Mouse (Mus musculus): ENCODE results near the gene Emg1. TPM values are rescaled to one million over a fixed set of nuclear protein-coding genes. Genes with fewer than 3 reads are reported as not detected.

The Emg1 gene
- polyA plus RNA-seq, 1 experiment from 2014 or later: 148 TPM

DNA sequence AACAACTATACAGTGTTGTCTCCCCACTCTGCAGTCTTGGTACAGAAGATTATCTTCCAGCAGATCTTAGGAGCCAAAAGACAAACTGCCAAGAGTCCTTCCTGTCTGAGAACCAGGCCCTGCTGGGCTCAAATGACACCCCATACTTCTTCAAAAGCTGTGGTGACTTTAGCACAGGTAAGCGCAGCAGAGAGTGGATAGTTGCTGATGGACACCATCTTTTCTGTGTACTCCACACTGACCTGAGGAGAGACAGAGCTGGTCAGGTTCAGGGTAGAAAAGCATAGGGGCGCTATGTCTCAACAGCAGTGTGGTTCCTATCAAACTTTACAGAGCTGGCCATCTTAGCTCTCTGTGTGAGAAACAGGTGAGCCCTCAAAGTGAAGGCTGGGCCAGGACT lies 7.6 kb downstream of the Emg1 start:
- Histone ChIP-seq H3K4me1 (ENCODE audit: control insufficient read depth, insufficient read depth, low read length) (no peaks in the 10 kb centered on the region), H3K4me2 (no peak overlapping the region), H3K27me3 (ENCODE audit: control insufficient read depth, insufficient read depth, low read length) (no peaks in the 10 kb centered on the region), H3K9ac (ENCODE audit: low read depth, low read length) (no peak overlapping the region), H3K4me3 (ENCODE audit: low read depth, low read length) (no peak overlapping the region), H3K36me3 (ENCODE audit: control insufficient read depth, insufficient read depth, low read length) (peaks cover 27% of the 10 kb centered on the region), H3K9me3 (replicated peaks; ENCODE audit: control insufficient read depth, low read length) (no peaks in the 10 kb centered on the region), H3K27ac (ENCODE audit: low read depth, low read length) (no peak overlapping the region)
- WGBS (ENCODE audit: insufficient replicate concordance): 95% methylated on average over 2 of the region's 2 CpGs
- no peak for ATAC-seq (replicated peaks; ENCODE audit: insufficient number of reproducible peaks, low FRiP score, low TSS enrichment)

- H3K9me3 ChIP-seq (replicated peaks; ENCODE audit: control insufficient read depth, low read length): no peaks in the 10 kb centered on the region
- H3K9ac ChIP-seq (ENCODE audit: low read depth, low read length): no peak overlapping the region
- ATAC-seq (replicated peaks; ENCODE audit: insufficient number of reproducible peaks, low FRiP score, low TSS enrichment): no peak
- H3K27me3 ChIP-seq (ENCODE audit: control insufficient read depth, insufficient read depth, low read length): no peaks in the 10 kb centered on the region
- no peak overlapping the region for H3K4me3 ChIP-seq (ENCODE audit: low read depth, low read length)
- no peak overlapping the region for H3K27ac ChIP-seq (ENCODE audit: low read depth, low read length)
- WGBS (ENCODE audit: insufficient replicate concordance): 59% methylated on average over 7 of the region's 7 CpGs
- no peaks in the 10 kb centered on the region for H3K4me1 ChIP-seq (ENCODE audit: control insufficient read depth, insufficient read depth, low read length)
- peaks cover 27% of the 10 kb centered on the region for H3K36me3 ChIP-seq (ENCODE audit: control insufficient read depth, insufficient read depth, low read length)
- no peak overlapping the region for H3K4me2 ChIP-seq
Measured at GRCm38 (mm10) chr6:124703789-124704188, 8.2 kb downstream of the Emg1 start.

- Histone ChIP-seq H3K36me3 (ENCODE audit: control insufficient read depth, insufficient read depth, low read length) (peaks cover 24% of the 10 kb centered on the region), H3K27ac (ENCODE audit: low read depth, low read length) (no peak overlapping the region), H3K4me1 (ENCODE audit: control insufficient read depth, insufficient read depth, low read length) (no peaks in the 10 kb centered on the region), H3K9ac (ENCODE audit: low read depth, low read length) (no peak overlapping the region), H3K4me2 (no peak overlapping the region), H3K9me3 (replicated peaks; ENCODE audit: control insufficient read depth, low read length) (no peaks in the 10 kb centered on the region), H3K4me3 (ENCODE audit: low read depth, low read length) (no peak overlapping the region), H3K27me3 (ENCODE audit: control insufficient read depth, insufficient read depth, low read length) (no peaks in the 10 kb centered on the region)
- 51% methylated on average over 3 of the region's 3 CpGs for WGBS (ENCODE audit: insufficient replicate concordance)
- no peak for ATAC-seq (replicated peaks; ENCODE audit: insufficient number of reproducible peaks, low FRiP score, low TSS enrichment)
Measured at GRCm38 (mm10) chr6:124702784-124703103, 9.2 kb downstream of the Emg1 start.

DNA sequence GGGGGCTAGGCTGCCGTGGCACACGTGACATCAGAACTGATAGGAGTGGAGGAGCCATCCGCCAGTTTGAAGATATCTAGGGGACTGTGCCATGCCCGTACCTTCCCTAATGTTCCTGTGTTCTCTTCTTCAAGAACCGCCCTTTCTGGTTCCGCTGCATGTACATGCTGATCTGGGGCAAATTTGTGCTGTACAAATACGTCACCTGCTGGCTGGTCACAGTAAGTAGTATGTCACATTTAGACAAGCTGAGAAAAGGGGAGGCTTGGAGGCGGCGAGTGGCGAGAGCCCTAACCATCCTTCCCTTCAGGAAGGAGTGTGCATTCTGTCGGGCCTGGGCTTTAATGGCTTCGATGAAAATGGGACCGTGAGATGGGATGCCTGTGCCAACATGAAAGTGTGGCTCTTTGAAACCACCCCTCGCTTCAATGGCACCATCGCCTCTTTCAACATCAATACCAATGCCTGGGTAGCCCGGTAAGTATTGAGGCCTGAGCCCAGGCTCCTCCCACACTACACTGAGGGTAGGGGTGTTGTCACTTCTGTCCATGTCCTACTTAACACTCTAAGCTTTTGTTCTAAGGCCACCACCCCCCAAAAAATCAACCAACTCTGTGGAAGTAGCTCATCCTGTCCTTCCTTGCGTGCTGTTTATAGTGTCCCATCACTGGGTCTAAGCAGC lies 9.7 kb downstream of the Emg1 start:
- no peaks in the 10 kb centered on the region for H3K27me3 ChIP-seq (ENCODE audit: control insufficient read depth, insufficient read depth, low read length)
- H3K9me3 ChIP-seq (replicated peaks; ENCODE audit: control insufficient read depth, low read length): no peaks in the 10 kb centered on the region
- peaks cover 24% of the 10 kb centered on the region for H3K36me3 ChIP-seq (ENCODE audit: control insufficient read depth, insufficient read depth, low read length)
- 90% methylated on average over 17 of the region's 17 CpGs for WGBS (ENCODE audit: insufficient replicate concordance)
- H3K27ac ChIP-seq (ENCODE audit: low read depth, low read length): no peak overlapping the region
- no peak for ATAC-seq (replicated peaks; ENCODE audit: insufficient number of reproducible peaks, low FRiP score, low TSS enrichment)
- no peaks in the 10 kb centered on the region for H3K4me1 ChIP-seq (ENCODE audit: control insufficient read depth, insufficient read depth, low read length)
- H3K4me2 ChIP-seq: no peak overlapping the region
- H3K9ac ChIP-seq (ENCODE audit: low read depth, low read length): no peak overlapping the region
- H3K4me3 ChIP-seq (ENCODE audit: low read depth, low read length): no peak overlapping the region

DNA sequence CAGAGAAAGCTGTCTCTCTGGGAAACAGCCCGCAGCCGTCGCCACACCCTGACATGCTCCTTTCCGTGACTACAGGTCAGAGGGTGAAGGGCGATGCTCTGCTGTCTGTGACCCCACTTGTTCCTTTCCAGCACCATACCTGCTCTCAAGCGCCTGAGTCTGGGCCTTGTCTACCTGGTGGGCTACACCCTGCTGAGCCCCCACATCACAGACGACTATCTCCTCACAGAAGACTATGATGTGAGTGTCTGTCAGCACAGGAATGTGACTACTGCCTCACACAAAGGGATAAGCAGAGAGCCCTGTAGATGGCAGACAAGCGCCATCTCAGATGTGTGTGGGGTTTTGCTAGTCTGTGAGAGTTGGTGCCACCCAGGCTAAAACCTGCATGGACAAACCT lies 10.6 kb downstream of the Emg1 start:
- no peaks in the 10 kb centered on the region for H3K27me3 ChIP-seq (ENCODE audit: control insufficient read depth, insufficient read depth, low read length)
- ATAC-seq (replicated peaks; ENCODE audit: insufficient number of reproducible peaks, low FRiP score, low TSS enrichment): no peak
- peaks cover 24% of the 10 kb centered on the region for H3K36me3 ChIP-seq (ENCODE audit: control insufficient read depth, insufficient read depth, low read length)
- WGBS (ENCODE audit: insufficient replicate concordance): 73% methylated on average over 8 of the region's 8 CpGs
- no peak overlapping the region for H3K27ac ChIP-seq (ENCODE audit: low read depth, low read length)
- no peak overlapping the region for H3K4me3 ChIP-seq (ENCODE audit: low read depth, low read length)
- no peaks in the 10 kb centered on the region for H3K9me3 ChIP-seq (replicated peaks; ENCODE audit: control insufficient read depth, low read length)
- no peak overlapping the region for H3K4me2 ChIP-seq
- H3K4me1 ChIP-seq (ENCODE audit: control insufficient read depth, insufficient read depth, low read length): no peaks in the 10 kb centered on the region
- H3K9ac ChIP-seq (ENCODE audit: low read depth, low read length): no peak overlapping the region

GRCm38 (mm10) chr6:124699962-124700610 lies 11.9 kb downstream of the Emg1 start:
- 87% methylated on average over 11 of the region's 11 CpGs for WGBS (ENCODE audit: insufficient replicate concordance)
- no peak overlapping the region for H3K27ac ChIP-seq (ENCODE audit: low read depth, low read length)
- no peak overlapping the region for H3K9ac ChIP-seq (ENCODE audit: low read depth, low read length)
- ATAC-seq (replicated peaks; ENCODE audit: insufficient number of reproducible peaks, low FRiP score, low TSS enrichment): no peak
- no peak overlapping the region for H3K4me3 ChIP-seq (ENCODE audit: low read depth, low read length)
- H3K4me1 ChIP-seq (ENCODE audit: control insufficient read depth, insufficient read depth, low read length): no peaks in the 10 kb centered on the region
- peaks cover 20% of the 10 kb centered on the region for H3K36me3 ChIP-seq (ENCODE audit: control insufficient read depth, insufficient read depth, low read length)
- H3K4me2 ChIP-seq: no peak overlapping the region
- no peaks in the 10 kb centered on the region for H3K9me3 ChIP-seq (replicated peaks; ENCODE audit: control insufficient read depth, low read length)
- no peaks in the 10 kb centered on the region for H3K27me3 ChIP-seq (ENCODE audit: control insufficient read depth, insufficient read depth, low read length)

DNA sequence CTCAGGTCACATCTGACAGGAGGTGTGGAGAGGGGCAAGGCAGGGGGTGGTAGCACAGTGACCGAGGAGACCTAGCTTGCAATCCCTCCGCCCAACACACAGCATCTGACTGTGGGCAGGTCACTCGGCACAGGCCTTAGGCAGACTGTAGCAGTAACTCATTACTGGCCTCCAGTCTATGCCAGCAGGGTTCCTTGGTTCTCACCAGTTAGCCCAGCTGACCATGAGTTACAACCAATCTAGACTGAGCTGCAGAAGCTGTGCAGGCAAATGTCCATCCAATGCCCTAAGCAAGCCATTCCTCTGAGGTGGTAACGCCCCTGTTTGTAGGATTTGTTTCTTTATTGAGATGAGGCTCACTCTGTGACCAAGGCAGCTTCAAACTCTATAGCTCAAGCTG lies 12.6 kb downstream of the Emg1 start:
- no peak for ATAC-seq (replicated peaks; ENCODE audit: insufficient number of reproducible peaks, low FRiP score, low TSS enrichment)
- H3K36me3 ChIP-seq (ENCODE audit: control insufficient read depth, insufficient read depth, low read length): peaks cover 14% of the 10 kb centered on the region
- H3K4me3 ChIP-seq (ENCODE audit: low read depth, low read length): no peak overlapping the region
- H3K9ac ChIP-seq (ENCODE audit: low read depth, low read length): no peak overlapping the region
- H3K4me1 ChIP-seq (ENCODE audit: control insufficient read depth, insufficient read depth, low read length): no peaks in the 10 kb centered on the region
- no peaks in the 10 kb centered on the region for H3K27me3 ChIP-seq (ENCODE audit: control insufficient read depth, insufficient read depth, low read length)
- H3K4me2 ChIP-seq: no peak overlapping the region
- WGBS (ENCODE audit: insufficient replicate concordance): 84% methylated on average over 4 of the region's 4 CpGs
- no peaks in the 10 kb centered on the region for H3K9me3 ChIP-seq (replicated peaks; ENCODE audit: control insufficient read depth, low read length)
- no peak overlapping the region for H3K27ac ChIP-seq (ENCODE audit: low read depth, low read length)

- ATAC-seq (replicated peaks; ENCODE audit: insufficient number of reproducible peaks, low FRiP score, low TSS enrichment): no peak
- H3K4me3 ChIP-seq (ENCODE audit: low read depth, low read length): no peak overlapping the region
- H3K4me2 ChIP-seq: no peak overlapping the region
- no peak overlapping the region for H3K27ac ChIP-seq (ENCODE audit: low read depth, low read length)
- peaks cover 11% of the 10 kb centered on the region for H3K36me3 ChIP-seq (ENCODE audit: control insufficient read depth, insufficient read depth, low read length)
- H3K9me3 ChIP-seq (replicated peaks; ENCODE audit: control insufficient read depth, low read length): no peaks in the 10 kb centered on the region
- no peaks in the 10 kb centered on the region for H3K27me3 ChIP-seq (ENCODE audit: control insufficient read depth, insufficient read depth, low read length)
- 82% methylated on average over 6 of the region's 6 CpGs for WGBS (ENCODE audit: insufficient replicate concordance)
- H3K4me1 ChIP-seq (ENCODE audit: control insufficient read depth, insufficient read depth, low read length): no peaks in the 10 kb centered on the region
- no peak overlapping the region for H3K9ac ChIP-seq (ENCODE audit: low read depth, low read length)
Measured at GRCm38 (mm10) chr6:124698751-124699150, 13.2 kb downstream of the Emg1 start.

Measured in heart, embryonic 11.5 days (tissue).